Mouse (Mus musculus): Measurements from ENCODE around the gene Aifm1. TPM values are rescaled to one million over a fixed set of nuclear protein-coding genes. Genes with fewer than 3 reads are reported as not detected.

The Aifm1 gene
- total RNA-seq, 4 experiments from 2014 or later: 24.5 to 30.3 (median 26.9) TPM

DNA sequence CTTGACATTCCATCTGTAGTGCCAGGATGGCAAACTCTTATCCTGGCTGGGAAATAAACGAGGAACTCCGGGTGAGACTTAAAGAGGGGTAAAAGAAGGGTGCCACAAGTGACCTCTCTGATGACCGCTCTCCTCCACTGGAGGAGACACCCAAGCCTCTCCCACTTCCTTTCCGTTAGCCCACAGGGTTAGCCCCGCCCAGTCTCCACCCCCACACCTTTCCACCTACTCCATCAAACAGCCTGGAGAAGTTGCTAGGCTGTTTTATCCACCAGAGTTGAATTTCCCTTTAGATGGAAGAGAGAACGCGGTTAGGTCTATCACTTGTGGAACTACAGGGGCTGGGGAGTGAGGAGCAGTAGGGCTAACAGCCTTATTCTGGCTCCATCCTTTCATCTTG, 88.1 kb downstream of the Aifm1 start:
- no peak for DNase-seq (ENCODE audit: low spot score in 2 of 2)

Other genes with a start within 250 kb of the Aifm1 start
- 10 to 100 TPM; 16.2 to 20.8 (median 19.0) TPM for gene Bcorl1, start 172.2 kb downstream of the Aifm1 start, total RNA-seq (2022)
- gene Elf4, start 50.4 kb downstream of the Aifm1 start, total RNA-seq (2022): 1 to 10 TPM; 1.0 to 3.1 (median 1.9) TPM
- gene Rab33a, start 5.7 kb upstream of the Aifm1 start, total RNA-seq (2022): 10 to 100 TPM; 17.3 to 24.4 (median 20.3) TPM
- 10 to 100 TPM; 21.8 to 25.2 (median 23.3) TPM for gene Zfp280c, start 80.9 kb upstream of the Aifm1 start, total RNA-seq (2022)
- gene Slc25a14, start 109.8 kb upstream of the Aifm1 start, total RNA-seq (2022): 10 to 100 TPM; 47.6 to 60.8 (median 57.0) TPM
- not detected for gene Gpr119, start 160.9 kb upstream of the Aifm1 start, total RNA-seq (2022)
- 1 to 10 TPM; 4.3 to 6.2 (median 4.7) TPM for gene Rbmx2, start 181.4 kb upstream of the Aifm1 start, total RNA-seq (2022)